Mouse (Mus musculus) kidney, adult 9 months (tissue): ENCODE results near the gene Tnfrsf1a.

Source experiments
- DNase-seq: peaks from one replicate; pipeline ENCODE4 v3.0.0; 2022

The Tnfrsf1a gene

GRCm38 (mm10) chr6:125325337-125325736, 23.8 kb upstream of the Tnfrsf1a start:
- DNase-seq, result no peak

GRCm38 (mm10) chr6:125328243-125328642, 20.9 kb upstream of the Tnfrsf1a start:
- DNase-seq, result peak; percentile 66

DNA sequence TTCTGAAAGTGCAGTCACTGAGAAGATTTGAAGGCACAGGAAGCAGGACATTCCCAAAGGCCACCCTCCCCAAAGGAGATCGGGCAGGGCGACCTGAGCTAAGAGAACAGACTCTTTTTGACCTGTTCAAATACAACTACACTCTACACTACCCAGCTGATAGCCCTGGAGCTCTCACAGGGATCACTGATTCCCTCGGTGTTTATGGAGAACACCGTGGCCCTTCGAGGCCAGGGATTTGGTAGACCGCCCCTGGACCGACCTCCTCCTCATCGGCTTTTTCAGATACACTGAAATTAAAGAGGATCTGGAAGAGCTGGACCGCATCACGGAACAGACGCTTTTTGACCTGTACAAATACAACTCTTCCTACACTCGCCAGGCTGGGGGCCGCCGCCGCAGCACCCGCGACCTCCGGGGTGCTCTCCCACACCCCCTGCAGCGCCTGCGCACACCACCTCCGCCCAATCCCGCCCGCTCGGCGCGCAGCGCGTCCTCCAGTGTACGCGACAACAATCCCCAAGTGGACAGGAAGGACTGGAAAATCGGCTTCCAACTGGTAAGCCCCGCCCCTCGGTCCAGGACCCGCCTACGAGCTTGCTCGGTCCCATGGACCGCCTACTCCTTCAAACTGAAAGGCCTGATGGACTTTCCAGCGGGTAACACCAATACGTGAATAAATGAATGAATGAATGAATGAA, 18.4 kb upstream of the Tnfrsf1a start:
- DNase-seq, result peak; percentile 96

- DNase-seq, result no peak
These were observed 15.9 kb upstream of the Tnfrsf1a start for GRCm38 (mm10) chr6:125333112-125333899.

DNA sequence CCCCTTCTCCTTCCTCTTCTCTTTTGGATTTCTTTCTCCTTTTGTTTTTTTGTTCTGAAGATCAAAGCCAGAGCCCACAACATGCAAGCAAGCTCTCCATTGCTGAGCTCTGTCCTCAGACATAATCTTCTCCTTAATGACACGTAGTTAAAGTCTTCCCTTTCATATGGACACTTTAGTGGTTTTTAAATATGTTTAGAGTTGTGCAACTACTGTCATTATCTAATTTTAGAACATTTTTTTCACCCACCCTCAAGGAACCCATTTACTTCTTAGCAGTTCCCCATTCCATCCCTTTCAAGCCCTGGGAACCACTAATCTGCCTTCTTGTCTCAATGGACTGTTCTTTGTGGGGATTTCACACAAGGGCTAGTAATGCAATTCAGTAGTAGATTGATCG, 14.8 kb upstream of the Tnfrsf1a start:
- no peak for DNase-seq

GRCm38 (mm10) chr6:125338791-125339660, 10.1 kb upstream of the Tnfrsf1a start:
- no peak for DNase-seq

DNA sequence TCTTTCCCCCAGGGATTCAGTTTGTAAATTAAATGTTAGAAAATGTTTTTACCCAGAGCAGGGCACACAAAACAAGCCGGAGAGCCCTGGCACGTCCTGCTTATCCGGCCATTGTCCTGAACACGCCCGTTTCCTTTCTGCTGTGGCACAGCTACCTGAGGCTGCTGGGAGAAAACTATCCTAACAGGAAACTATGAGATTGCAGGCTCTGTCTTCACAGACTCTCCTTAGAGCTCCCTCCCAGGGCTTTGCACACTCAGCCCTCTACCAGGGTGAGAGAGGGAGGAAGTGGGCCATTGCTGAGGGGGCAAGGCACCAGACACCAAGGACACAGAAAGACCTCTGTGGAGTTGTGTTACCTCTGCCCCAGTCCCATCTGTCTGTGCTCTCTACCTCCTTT, 8.9 kb upstream of the Tnfrsf1a start:
- no peak for DNase-seq

GRCm38 (mm10) chr6:125342198-125342597, 7.0 kb upstream of the Tnfrsf1a start:
- no peak for DNase-seq

DNA sequence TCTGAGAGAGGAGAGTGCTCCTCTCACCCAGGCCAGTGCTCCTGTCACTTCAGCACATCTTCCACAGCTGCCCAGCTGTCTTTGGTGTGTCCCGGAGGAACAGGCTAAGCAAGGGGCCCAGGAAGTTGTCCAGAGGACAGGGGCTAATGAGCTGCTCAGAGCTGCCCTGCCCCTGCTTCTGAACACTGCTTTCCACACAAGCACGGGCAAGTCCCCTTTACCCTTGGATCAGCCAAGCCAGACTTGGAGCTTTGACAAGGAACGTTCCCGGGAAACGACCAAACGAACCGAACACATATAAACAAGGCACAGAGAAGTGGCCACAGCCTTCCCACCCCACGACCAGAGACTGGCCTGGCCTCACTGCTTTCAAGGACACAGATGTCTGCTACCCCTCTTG, 5.1 kb upstream of the Tnfrsf1a start:
- DNase-seq, result peak; percentile 54

DNA sequence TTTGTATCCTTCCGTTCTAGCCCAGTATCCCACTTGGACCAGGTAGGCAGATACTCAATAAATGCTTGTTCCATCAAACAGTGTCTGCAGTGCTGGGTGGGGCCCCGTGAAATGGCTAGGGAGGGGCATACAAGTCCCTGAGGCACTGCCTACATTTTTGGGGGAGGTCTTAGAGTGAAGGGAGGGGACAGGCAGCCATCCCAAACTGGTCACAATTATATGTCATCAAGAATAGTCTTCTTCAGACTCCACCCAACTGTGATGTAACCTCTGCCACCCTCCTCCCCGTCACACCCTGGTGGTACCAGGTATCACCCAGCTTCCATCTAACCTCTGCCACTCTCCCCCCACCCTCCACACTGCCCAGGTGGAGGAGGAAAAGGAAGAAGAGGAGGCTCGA, 4.3 kb upstream of the Tnfrsf1a start:
- DNase-seq, result no peak

DNA sequence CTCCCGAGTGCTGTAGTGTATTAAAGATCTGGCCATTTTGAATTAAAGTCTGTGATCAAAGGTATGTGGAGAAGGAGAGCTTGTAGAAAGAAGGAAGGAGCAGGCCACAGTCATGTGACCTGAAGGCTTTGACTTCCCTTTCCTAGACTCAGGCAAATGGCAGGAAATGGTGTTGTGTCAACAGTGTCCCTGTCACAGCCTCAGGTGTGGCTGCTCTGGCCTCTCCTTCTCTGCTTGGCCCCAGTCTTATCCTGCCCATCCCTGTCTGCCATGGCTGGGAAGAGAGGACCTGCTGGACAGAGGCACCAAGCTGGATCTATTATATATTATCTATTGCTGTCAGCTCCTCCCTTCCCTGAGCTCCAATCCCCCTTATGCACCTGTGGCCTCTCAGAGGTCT, 3.5 kb upstream of the Tnfrsf1a start:
- no peak for DNase-seq

- DNase-seq, result peak; percentile 52
These were observed 3.1 kb upstream of the Tnfrsf1a start for GRCm38 (mm10) chr6:125346029-125346428.

DNA sequence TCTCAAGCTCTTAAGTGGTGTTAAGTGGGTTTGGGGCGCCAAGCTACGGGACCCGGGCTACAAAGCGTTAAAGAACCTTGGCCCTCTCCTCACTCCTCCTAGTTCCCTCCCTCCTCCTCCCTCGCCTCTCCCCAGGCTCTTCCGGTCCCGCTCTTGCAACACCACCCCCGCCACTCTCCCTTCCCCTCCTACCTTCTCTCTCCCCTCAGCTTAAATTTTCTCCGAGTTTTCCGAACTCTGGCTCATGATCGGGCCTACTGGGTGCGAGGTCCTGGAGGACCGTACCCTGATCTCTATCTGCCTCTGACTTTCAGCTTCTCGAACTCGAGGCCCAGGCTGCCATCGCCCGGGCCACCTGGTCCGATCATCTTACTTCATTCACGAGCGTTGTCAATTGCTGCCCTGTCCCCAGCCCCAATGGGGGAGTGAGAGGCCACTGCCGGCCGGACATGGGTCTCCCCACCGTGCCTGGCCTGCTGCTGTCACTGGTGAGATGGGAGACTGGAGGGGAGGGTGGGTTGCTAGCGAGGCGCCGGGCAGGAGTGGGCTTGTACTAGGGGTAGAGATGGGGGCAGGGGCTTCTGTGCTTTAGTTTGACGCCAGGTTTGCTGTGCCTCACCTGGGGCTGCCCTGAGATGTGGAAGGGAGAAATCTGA, 541 bp downstream of the Tnfrsf1a start:
- DNase-seq, result peak; percentile 72

DNA sequence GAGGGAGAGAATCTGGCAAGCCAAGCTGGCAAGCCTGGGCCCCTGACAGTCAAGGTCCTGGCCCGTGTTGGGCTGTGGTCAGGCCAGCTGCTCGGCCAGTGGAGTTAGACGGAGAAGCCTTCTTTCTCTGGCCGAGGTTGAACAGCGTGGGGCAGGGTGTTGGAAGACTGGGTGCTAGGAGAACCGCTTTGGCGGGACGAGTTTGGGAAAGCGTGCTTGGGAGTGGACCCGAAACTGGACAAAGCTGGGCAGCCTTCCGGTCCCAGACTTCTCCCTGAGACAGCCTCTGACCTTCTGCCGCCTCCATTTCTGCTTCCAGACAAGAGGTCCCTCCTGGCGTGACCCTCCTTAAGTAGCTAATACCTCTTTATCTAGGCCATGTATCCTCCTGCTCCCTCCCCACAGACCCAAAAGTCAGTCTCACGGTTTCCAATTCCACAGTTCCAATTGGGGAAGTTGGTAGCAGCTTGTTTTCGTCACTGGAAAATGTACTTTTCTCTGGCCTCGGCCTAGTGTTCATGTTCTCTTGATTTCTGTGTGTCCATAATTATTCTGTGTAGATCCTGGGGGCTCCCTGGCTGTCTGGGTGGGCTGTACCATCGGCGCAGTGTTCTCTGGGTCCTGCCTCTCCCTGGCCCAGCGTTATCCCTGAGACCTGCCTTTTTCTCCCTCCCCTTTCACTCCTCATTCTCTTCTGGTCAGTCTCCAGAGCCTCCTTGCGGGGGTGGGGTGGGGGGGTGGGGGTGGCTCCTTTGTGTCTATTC, 1.3 kb downstream of the Tnfrsf1a start:
- DNase-seq, result no peak

GRCm38 (mm10) chr6:125350995-125351324, 1.8 kb downstream of the Tnfrsf1a start:
- no peak for DNase-seq

DNA sequence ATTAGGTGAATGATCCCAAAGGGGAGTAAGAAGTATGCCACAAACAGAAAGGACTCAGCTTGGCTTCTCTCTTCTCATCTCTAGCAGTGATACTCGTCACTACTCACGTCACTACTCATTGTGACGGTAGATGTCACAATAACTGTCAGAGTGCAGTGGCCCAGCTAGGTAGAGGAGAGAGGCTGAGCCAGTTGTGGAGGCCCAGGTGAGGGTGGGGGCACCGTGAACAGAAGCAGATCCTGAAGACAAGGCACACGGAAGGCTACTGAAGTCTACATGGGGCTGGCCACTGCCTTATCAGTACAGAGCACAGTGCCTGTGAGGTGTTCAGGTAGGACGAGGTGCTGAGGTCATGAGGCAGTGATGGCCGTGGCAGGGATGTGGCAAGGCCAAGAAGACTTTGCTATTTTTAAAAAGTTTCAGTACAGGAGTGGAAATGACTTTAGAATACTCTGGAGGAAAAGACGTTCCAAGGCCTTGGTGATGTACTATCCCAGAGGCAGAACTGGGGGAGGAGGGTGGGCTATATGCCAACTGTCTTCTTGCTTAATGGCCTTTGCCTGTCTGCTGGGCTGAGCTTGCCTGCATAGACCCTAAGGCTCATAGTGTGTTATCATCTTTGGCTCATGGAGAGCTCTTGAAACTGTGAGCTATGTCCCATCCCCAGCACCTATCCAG, 2.3 kb downstream of the Tnfrsf1a start:
- DNase-seq, result peak; percentile 53

DNA sequence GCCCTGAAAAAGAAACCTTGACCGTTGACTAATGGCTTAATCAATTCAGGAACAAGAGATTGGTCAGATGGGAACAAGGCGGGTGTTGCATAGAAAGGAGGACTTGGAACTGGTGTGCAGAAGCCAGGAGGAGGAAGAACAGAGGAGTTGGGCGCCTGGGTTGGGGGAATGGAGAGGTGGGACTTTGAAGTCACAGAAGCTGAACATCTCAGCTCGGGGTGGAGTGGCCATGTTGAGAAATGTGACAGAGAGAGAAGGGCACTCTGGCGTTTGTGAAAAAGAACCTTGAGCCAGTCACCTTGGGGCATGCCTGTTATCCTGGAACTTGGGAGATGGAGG, 2.9 kb downstream of the Tnfrsf1a start:
- no peak for DNase-seq

DNA sequence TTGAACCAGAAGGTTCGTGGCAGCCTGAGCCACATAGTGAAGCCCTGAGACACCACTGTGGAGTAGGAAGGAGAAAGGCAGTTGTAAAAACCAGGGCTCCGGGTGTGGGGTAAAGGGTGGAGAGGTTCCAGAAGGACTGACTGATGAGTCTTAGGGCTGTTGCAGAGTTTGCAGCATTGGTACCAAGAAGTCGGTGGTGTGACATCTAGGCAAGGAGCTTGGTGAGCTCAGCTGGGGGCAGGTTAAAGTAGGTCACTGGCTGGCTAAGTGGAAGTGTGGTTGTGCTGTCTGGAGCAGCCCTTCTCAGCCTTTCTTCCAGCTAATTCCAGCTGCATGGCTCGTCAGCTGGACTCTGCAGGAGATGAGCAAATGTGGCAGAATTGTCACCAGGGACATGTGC, 3.6 kb downstream of the Tnfrsf1a start:
- no peak for DNase-seq

GRCm38 (mm10) chr6:125353221-125353620, 4.1 kb downstream of the Tnfrsf1a start:
- no peak for DNase-seq

DNA sequence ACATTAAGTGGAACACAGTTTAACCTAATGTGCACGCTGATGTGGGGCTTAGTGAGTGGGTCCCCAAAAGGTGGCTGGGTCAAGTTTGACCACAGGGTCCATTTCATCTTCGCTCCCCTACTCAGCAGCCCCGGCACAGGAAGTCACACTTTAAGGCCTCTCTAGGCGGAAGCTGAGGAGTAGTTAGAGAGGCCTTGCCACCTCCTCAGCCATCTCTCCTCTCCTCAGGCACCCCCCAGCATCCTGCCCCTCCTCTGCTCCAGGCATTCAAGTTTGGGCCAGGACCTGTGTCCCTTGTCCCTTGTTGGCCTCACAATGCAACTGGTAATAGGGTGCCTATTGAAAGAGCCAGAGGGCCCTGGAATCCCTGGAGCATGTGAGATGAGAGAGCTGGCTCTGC, 4.5 kb downstream of the Tnfrsf1a start:
- DNase-seq, result no peak

GRCm38 (mm10) chr6:125354352-125355151, 5.4 kb downstream of the Tnfrsf1a start:
- DNase-seq, result peak; percentile 81
